Mouse (Mus musculus) heart, adult 2 months (tissue): Measurements from ENCODE around the gene Dlg3.

Experiments
- CTCF ChIP-seq: fragments of 200-600 bp; IDR thresholded peaks from 2 replicates; pipeline ENCODE4 v1.8.1; 2022; ENCODE audit warnings: antibody characterized with exemption, mild to moderate bottlenecking, moderate library complexity
- EP300 ChIP-seq: fragments of 200-500 bp; IDR thresholded peaks from 2 replicates; pipeline ENCODE4 v1.6.1; 2011; ENCODE audit warnings: low read depth, low read length, control low read depth; ENCODE audit not compliant: insufficient read depth

DNA sequence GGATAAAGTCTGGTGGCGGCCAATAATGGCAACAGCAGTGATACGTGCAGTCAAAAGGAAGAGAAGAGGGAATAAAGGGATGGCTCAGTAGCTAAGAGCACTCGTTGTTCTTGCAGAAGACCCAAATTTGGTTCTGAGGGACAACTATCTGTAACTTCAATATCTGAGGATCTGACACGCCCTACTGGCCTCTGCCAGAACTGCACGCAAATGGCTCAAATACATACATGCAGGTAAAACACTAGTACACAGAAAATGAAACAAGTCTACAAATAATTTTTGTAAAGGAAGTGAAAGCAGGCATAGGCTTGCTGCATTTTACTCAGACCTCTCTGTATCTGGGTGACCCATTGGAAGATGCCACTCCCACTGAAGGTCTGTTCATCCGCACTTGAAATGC is 1.7 kb upstream of the Dlg3 start:
- peak; percentile 48 for TF ChIP-seq CTCF
- TF ChIP-seq EP300, result no peak
